Mouse (Mus musculus): ENCODE results near the gene Pnkd. TPM values are rescaled to one million over a fixed set of nuclear protein-coding genes. Genes with fewer than 3 reads are reported as not detected.
A peak's percentile ranks its signal among the peaks of the same experiment; 100 is the strongest.

Gene Pnkd
- polyA plus RNA-seq (2017; shearing (Covaris generic)) = 100 to 1,000 TPM in 1 of 3 experiments, 10 to 100 TPM in 2; 90.4 to 101 (median 95.6) TPM

DNA sequence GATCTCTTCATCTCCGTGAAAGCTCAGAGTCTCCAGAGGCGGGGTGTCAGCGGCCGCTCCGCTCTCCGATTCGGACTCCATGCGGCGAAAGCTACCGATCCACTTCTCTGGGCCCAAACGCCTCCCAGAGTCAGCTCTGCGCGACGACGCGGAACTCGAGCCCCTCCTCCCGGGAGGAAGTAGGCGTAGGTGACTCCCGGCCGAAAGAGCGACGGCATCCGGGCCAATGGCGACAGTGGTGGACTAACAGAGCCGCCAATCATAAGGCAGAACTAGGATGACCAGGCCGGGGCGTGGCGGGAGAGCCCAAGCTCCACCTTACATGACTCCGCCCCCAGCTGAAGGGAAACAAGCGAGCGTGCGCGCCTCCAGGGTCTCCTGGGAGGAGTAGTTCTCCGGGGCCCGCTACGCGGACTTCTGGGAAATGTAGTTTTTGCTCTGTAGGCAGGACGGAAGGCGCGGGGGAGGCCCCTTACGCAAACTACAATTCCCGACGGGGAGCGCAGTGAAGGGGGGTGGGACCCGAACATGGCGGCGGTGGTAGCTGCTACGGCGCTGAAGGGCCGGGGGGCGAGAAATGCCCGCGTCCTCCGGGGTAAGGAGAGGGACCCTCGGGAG lies at the start of gene Pnkd, which contains the start of gene Aamp:
Pnkd (plus strand) TSS at position 388 of the 618 bp plus-strand sequence.
Aamp (minus strand) TSS at position 196 of the 618 bp plus-strand sequence.
- peak; percentile 95 for ATAC-seq

DNA sequence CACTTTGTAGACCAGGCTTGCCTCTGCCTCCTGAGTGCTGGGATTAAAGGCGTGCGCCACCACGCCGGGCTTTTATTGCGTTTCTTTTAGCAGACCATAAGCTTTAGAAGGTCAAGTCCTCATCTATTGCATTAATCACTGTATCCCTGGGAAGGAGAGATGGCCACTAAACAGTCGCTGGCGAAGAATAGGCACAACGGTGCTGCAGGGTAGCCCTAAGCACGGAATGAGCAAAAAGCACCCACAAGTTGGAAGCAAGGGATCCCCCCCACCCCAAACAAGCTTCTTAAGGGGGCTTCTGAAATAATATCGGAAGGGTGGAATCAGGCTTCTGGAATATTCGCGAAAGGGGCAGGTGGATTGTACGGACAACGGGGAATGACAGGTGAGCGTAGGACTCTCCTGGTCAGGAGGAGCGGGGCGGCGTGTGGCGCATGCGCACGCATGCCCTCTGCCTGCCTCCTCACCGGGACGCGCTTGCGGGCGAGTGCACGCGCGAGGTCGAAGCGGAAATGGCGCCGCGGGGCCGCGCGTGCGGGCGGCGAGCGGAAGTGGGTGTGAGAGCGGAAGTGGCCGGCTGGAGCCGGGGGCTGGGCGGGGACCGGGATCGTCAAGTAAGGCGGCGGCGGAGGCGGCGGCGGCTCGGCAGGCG lies 48.7 kb upstream of the Pnkd start, which contains the start of gene Arpc2:
Arpc2 (plus strand) TSS at position 147 of the 652 bp plus-strand sequence.
- ATAC-seq = peak; percentile 77

DNA sequence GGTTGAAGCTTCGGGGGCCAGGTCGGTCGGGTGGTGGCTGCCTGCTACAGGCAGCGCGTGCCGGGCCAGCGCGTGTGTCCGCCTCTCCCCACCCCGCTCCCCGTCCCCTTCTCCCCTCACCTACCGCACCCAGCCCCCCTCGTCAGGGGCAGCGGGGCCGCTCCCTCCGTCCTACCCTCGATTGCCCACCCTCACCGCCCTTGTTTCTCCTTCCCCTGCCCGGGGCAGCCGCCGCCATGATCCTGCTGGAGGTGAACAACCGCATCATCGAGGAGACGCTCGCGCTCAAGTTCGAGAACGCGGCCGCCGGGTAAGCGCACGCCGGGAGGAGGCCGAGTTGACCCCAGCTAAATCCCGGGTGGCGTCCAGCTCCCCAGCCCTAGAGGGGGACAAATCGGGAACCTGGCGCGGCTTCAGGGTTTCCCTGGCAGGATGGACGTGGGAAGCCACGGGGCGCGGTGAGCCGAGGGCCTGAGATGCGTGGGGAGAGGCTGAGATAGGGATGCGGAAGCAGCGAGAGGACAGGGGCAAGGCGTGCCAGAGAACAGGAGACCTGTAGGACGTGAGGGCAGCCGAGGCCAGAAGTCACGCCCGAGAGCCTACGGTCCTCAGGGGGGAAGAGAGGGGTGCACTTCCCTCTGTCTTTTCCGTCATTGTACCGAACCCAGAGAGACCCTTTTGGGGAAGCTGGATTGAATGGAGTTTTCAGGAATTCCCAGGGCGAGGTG lies 48.0 kb upstream of the Pnkd start:
- ATAC-seq = peak; percentile 20

DNA sequence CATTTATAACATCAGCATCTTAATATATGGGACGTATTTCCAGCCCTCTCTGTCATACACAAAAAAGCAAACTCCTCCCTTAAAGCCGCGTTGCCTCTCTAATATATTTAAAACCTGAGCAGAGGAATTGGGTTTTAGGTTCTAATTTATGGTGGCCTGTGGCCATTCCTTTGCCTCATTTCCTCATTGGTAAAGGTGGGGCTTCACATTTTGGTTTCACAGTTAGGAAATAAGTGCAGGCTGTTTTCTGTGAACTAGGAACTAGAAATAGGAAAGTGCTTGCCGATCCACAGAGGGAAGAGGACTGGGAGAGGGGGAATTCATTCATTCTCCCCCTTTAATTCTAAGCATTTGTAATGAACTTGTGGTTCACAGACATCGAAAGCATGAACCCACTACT lies 47.1 kb upstream of the Pnkd start:
- no peak for ATAC-seq

DNA sequence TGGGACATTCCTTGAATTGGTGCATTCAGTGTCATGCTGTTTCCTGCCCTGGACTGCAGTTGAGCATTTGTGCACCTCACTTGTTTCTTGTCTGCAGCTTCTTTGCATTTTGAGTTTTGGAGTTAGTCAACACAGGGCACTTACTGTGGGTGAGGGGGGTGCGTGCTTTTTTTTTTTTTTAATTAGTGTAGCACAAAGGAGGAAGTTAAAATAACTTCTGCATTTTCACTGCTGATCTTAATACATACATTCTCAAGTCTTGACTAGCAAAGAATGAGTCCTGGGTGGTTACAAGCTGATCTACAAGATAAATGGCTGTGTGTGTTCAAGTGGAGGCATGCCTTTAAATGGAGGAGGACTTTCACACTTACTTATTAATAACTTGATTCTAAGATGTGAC lies 46.6 kb upstream of the Pnkd start:
- peak; percentile 4 for ATAC-seq

DNA sequence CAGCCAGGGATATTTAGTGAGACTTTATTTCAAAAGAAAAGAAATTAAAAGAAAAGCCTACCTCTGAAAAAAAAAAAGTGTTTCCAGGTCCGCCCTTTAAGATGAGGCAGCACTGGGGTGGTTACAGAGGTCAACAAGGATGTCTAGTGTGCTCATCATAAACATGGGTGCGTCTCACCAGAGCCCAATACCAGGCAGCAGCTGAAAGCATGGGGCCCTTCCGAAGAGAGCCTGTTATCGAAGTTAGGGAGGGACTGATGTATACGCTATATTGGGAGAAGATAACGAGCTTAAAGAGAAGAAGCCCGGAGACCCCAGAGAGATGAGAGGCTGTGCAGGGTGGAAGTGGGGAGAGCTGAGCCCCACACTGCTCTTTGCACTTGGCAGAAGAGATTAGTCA lies 45.6 kb upstream of the Pnkd start:
- peak; percentile 42 for ATAC-seq

DNA sequence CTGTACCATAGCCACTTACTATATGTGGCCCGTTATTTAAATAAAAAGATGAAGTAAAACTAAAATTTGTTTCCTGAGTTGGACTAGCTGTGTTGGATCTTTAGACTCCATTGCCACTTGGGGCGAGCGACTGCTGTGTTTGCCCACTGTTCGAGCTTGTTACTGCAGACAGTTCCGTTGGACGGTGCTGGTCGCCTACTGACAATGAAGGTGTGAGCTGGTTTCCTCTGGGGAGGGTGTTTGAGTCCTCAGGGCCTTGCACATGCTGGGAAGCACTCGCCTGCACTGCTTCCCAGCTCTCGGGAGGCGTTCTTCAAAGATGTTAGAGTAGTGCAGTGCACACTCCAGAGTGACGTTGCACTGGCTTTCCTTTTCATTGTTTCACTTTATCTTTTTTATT lies 45.1 kb upstream of the Pnkd start:
- ATAC-seq = no peak

DNA sequence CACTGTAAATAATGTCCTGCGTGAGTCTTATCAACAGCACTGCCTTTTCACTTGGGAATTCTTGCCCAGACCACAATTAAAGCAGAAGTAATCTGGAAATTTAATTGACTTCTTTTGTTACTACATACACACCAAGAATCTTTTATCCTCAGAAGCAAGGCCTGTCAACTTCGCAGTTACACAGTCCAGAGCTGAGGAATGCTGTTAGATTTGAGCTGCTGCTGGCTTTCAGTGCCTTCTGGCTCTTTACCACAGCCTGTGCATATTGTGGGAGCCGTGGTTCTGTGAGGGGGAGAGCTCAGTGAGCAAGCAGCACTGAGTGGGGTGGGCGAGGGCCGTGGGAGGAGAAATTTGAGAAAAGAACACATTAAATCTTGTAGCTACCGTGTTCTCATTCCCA lies 44.4 kb upstream of the Pnkd start:
- no peak for ATAC-seq

DNA sequence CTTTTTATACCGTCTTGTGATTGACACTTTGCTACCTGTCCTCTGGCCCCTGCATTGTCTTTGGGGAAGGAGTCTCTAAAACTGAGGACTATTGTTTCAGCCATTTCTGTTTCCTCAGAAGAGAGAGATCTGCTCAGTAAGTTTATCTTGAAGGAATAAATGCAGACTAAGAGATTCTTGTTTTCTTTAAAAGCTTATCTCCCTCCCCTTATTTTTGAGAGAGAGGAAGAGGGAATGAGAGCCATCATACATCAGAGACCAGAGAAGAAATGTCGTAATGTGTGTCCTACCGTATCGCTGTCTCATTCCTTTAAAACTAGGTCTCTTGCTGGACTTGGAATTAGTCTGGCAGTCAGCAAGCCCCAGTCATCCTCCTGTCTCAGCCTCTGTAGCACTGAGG lies 43.9 kb upstream of the Pnkd start:
- ATAC-seq = no peak

DNA sequence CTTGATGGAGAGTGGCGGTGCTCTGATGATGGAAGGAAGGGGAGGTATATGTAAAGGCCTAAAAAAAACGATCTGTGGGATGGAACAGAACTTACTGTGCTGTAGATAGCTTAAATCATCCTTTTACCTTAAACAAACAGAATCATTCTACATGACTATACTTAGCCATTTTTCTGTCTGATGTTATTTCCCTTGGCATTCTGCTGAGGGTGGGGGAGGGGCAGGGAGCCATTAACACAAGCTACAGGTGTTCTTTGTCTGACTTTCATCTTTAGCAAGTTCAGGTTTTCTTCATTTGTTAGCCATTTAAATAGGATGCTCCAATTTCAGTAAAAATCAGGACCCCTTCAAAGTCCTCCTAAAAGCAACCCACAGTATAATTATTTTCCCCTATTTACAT lies 39.2 kb upstream of the Pnkd start:
- ATAC-seq = no peak

DNA sequence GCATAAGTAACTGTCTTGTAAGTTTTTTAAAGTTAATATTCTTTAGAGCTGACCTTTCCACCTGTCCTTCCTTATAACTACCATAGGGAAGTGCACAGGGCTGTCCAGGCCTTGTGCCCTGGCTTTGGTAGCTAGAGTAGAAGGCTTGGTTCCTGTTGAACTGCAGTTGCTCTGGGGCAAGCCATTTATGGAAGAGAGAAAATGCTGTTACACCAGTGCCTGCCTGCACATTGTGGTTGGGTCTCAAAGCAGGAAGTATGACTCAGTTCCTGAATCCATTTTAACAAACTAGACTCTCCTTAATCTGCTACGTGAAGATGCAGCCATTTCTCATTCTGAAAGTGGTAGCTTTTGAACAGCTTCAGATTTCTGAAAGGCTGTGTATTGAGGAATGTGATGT lies 35.9 kb upstream of the Pnkd start:
- peak; percentile 98 for ATAC-seq

DNA sequence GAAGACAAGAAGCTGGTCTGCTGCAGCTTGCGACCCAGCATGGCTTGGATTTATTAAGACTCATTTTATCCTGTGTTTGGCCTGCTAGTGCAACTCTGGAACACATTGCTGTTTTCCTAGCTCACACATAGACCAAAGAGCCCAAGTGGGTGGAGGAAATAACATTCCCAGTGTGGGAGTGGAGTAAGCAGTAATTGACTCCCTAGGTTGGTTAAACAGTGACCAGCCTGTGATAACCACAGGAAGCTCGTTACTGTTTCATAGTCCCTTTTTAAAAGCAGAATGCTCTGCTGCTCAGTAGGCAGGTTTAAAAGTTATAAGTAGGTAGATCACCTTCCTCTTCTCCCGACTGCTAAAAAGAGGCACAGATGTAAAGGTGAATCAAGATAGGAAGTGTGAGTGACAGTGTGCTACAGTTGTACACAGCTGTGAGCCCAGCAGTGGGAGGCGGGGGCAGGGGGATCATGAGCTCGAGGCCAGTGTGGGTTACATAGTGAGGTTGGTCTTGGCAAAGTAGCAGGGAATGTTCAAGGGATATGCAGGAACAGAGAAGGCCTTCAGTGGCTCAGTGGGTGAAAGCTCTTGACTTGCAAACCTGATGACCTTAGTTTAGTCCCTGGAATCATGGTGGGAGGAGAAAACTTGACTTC lies 35.3 kb upstream of the Pnkd start:
- peak; percentile 9 for ATAC-seq

DNA sequence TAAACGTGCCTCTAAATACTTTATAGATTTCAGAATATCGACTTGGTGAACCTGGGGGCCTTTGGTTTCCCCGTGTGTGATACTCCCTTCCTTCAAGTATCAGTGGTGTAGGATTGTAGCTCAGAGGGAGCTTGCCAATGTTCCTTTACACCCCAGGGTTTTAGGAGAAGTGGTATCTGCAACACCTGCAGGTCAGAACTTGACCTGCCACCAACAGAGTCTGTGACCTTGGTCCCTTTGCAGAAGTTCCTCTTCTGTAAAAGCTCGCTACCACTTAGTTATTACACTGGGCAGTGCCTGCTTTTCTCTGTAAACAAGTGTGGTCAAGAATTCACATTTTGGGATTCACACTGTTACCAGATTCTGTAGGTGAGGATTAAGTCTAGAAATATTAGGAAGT lies 34.6 kb upstream of the Pnkd start:
- no peak for ATAC-seq

DNA sequence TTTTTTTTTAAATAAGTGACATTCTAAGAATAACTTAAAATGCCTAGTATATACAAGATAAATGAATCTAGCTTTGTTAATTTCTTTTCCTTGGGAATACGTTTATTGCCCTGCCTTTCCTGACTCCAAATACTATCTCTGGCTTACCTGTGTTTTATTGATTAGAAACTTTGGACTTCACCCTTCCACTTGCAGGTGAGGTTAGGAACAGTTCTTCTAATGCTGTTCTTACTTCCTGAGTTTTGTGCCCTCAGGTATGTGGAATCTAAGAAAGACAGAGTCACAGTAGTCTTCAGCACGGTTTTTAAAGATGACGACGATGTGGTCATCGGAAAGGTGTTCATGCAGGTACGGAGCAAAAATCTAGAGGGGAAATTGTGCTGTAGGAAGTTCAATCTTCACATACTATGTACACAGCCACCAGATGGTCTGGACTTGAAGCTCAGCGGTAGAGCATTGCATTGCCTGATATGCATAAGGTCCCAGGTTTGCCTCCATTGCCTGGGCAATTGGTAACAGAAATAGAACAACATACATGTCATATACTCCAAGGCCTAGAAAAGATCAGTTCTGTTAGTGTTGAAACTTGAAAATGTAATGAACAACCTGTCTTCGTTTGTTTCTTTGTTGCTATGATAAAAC lies 28.9 kb upstream of the Pnkd start:
- no peak for ATAC-seq

DNA sequence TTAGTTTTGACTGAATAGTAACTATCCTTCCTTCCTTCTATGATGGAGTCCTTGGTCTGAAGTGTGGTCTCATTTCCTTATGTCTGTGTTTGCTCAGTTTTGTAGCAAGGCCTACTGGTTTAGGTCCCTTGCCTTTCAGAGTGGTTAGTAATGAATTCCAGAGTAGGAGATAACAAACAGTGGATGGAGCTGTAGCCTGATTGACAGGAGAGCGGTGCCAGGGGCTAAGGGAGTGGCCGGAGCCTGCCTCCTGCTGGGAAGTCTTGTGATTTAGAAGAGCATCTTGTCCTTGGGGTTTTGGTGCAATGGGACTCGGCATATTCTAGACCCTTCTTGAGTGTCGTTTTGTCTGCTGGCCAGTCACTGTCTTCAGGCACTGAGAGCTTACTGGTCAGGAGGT lies 27.9 kb upstream of the Pnkd start:
- ATAC-seq = no peak

DNA sequence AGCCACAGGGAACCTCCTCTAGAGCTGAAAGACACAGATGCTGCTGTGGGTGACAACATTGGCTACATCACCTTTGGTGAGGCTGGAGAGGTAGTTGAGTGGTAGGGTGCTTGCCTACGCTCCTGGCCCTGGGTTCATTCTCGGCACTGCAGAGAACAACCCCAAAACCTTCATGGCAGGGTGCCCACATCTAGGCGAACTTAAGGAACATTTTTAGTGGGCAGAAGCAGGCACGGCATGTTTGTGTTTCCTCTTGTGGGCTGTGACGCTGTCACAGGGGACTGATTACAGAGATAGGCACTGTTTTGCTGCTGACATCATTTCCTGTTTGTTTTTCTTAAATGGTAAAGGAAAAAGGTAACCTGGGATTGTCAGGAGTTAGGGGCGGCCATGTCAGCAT lies 22.2 kb upstream of the Pnkd start:
- ATAC-seq = peak; percentile 81

DNA sequence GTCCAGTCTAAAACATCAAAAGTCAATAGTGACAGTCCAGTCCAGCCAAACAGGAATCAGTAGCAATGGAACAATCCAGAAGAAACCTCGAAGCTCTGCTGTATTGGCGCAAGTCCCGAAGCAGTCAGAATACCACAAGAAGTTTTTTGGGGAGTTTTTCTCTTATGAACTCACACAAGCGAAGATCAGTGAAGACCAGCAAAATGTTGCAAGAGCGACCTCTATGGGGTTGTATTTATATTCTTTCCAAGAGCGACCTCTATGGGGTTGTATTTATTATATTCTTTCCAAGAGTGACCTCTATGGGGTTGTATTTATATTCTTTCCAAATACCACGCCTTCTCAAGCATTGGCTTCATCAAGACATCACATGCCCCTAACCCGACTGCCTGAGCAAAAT lies 16.0 kb upstream of the Pnkd start:
- ATAC-seq = no peak

DNA sequence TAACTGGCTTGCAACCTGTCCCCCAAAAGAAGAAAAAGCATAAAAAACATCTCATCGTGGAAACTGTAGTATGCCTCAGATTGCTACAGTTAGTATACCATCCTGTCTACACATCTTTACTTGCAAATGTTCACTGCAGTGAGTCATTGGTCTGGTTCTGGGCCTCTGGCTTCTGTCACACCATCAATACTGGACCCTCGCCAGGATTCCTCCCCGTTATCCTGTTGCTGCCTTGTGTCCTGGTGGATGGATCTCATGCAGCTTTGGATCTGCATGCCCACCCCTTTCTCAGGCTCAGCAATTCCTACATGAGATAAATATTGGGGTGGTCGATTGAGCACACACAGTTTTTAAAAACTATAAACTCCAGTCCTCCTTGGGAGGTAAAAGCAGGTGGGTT lies 13.1 kb upstream of the Pnkd start:
- ATAC-seq = no peak

DNA sequence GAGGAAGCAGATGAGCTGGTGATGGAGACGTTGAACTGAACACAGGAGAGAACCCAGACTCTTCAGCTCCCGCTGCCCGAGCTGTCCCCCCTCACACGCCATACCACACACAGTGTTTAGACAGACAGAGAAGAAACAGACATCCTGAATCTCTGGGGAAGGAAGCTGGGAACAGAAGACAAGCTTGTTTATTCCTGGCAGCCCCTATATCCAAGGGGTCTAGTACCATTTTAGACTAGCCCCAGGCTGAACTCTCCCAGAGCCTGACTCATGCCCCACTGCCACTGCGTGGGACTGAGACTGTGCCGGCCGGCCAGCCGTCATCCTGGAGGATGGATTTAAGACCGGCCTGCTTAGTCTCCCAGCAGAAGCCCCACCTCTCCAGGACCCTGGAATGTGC lies 9.7 kb upstream of the Pnkd start:
- no peak for ATAC-seq

DNA sequence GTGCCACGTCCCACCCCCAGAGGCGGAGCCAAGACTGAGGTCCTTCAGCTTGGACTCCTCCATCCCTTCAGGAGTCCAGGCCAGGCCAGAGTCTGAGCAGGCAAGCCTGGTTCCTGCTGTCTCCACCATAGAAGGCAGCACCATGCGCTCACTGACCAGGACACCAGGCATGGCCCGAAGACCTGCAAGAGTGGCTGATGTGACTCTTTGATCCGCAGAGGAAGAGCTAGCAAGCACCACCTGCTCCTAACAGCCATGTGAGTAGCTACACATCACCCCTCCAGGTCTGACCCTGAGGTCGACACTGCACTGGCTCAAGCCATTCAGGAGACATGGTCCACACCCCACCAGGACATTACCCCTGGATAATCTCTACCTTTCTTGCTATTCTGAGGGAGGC lies 7.7 kb upstream of the Pnkd start:
- no peak for ATAC-seq

DNA sequence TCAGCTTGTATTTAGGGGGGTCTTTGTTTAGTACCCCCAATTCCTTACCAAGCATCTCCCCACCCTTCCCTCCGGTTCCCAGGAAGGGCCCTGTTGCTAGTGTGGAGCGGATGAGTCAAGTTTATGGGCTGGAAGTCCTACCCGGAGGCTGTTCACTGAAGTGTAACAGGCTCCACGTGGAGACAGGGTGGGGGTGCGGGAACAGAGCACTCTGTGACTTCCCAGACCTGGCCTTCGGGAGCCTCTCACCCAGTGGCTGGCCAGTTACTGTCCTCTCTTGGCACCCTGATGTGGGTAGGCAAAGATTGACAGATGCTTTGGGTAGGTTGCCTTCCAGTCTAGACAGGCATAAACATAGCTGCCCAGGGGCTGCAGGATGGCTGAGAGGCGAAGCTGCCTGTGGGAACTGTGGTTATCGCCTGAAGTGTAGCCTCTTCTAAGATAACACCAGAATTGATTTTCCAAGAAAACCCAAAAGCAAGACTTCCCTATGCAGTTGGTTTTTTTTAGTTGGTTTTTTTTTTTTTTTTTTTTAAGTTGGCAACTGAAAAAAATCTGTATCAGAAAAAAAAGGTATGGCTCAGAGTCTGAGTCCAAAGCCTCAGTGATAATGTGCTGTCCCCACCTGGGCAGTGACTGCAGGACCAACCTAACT lies 6.7 kb upstream of the Pnkd start:
- no peak for ATAC-seq

DNA sequence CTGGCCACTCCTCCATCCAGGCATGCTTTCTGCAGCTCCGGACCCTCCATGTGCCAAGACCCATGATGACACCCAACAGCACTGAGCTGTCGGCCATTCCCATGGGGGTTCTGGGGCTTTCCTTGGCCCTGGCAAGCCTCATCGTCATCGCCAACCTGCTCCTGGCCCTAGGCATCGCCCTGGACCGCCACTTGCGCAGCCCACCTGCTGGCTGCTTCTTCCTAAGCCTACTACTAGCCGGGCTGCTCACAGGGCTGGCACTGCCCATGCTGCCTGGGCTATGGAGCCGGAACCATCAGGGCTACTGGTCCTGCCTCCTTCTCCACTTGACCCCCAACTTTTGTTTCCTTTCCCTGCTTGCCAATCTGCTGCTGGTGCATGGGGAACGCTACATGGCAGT lies 6.2 kb upstream of the Pnkd start, which contains the start of gene Gpbar1:
Gpbar1 (plus strand) TSS at position 13 of the 400 bp plus-strand sequence.
- ATAC-seq = no peak

Data from inflammation-experienced regulatory T-cells, adult 6 months (primary cell).